Mouse (Mus musculus): Measurements from ENCODE around the gene Pkp3. TPM values are rescaled to one million over a fixed set of nuclear protein-coding genes. Genes with fewer than 3 reads are reported as not detected.

The Pkp3 gene
- polyA plus RNA-seq, 1 experiment, result 0.88 TPM

- H3K79me2 ChIP-seq (ENCODE audit: control insufficient read depth, insufficient read depth), result no peaks in the 10 kb centered on the region
- TF ChIP-seq CTCF (IDR thresholded peaks at IDR 0.05; ENCODE audit: control insufficient read depth, insufficient read depth, insufficient read length), result no peak
- TF ChIP-seq USF1 (IDR thresholded peaks at IDR 0.05; ENCODE audit: low read depth), result no peak
- TF ChIP-seq MYOG (IDR thresholded peaks at IDR 0.05; ENCODE audit: control insufficient read depth, extremely low read depth, insufficient read length), result no peak
- no peak for TF ChIP-seq CEBPB (IDR thresholded peaks at IDR 0.05; ENCODE audit: low read depth)
- no peak for TF ChIP-seq FOSL1 (IDR thresholded peaks at IDR 0.05; ENCODE audit: insufficient read depth, low read length, poor library complexity, severe bottlenecking)
- TF ChIP-seq MYOD1 (IDR thresholded peaks at IDR 0.05; ENCODE audit: control insufficient read depth, insufficient read length, low read depth), result no peak
- TF ChIP-seq MAX (IDR thresholded peaks at IDR 0.05), result no peak
- H3K36me3 ChIP-seq (ENCODE audit: control insufficient read depth, insufficient read depth), result no peaks in the 10 kb centered on the region
- H3K79me3 ChIP-seq (ENCODE audit: low read depth), result no peaks in the 10 kb centered on the region
- no peak overlapping the region for H3K4me3 ChIP-seq (ENCODE audit: insufficient read depth, poor library complexity, severe bottlenecking)
- no peak overlapping the region for H3ac ChIP-seq (ENCODE audit: control insufficient read depth, insufficient read length, low read depth)
- no peaks in the 10 kb centered on the region for H3K27me3 ChIP-seq (ENCODE audit: control insufficient read depth, insufficient read depth, insufficient read length)
These were observed 39.7 kb upstream of the Pkp3 start for GRCm38 (mm10) chr7:141038090-141039032.

DNA sequence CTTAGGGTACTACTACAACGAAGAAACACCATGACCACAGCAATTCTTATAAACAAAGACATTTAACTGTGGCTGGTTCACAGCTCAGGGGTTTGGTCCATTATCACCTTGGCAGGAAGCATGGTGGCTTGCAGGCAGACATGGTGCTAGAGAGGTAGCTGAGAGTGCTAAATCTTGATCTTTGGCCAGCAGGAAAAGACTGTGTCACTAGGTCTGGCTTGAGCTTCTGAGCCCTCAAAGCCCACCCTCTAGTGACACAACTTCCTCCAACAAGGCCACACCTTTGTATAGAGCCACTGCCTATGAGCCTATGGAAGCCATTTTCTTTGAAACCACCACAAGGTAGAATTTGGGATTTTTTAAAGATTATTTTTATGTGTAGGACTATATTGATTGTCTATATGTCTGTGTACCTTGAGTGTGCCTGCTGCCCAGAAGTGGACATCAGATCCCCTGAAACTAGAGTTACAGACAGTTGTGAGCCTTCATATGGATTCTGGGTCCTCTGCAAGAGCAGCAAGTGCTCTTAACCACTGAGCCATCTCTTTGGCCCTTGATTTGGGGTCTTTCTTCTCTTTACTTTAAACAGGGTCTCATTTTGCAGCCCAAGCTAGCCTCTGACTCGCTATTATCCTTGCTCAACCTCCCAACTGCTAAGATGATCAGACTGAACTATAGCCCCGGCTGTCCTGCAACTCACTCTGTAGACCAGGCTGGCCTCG is 38.5 kb upstream of the Pkp3 start:
- Histone ChIP-seq H3K27me3 (ENCODE audit: control insufficient read depth, insufficient read depth, insufficient read length) (no peaks in the 10 kb centered on the region), H3ac (ENCODE audit: control insufficient read depth, insufficient read length, low read depth) (no peak overlapping the region), H3K79me3 (ENCODE audit: low read depth) (no peaks in the 10 kb centered on the region), H3K4me3 (ENCODE audit: insufficient read depth, poor library complexity, severe bottlenecking) (no peak overlapping the region), H3K36me3 (ENCODE audit: control insufficient read depth, insufficient read depth) (no peaks in the 10 kb centered on the region), H3K79me2 (ENCODE audit: control insufficient read depth, insufficient read depth) (no peaks in the 10 kb centered on the region)
- TF ChIP-seq MAX (IDR thresholded peaks at IDR 0.05) (no peak), CEBPB (IDR thresholded peaks at IDR 0.05; ENCODE audit: low read depth) (no peak)

GRCm38 (mm10) chr7:141040867-141041606 is 37.0 kb upstream of the Pkp3 start:
- no peak overlapping the region for H3K4me3 ChIP-seq (ENCODE audit: insufficient read depth, poor library complexity, severe bottlenecking)
- no peaks in the 10 kb centered on the region for H3K36me3 ChIP-seq (ENCODE audit: control insufficient read depth, insufficient read depth)
- no peaks in the 10 kb centered on the region for H3K27me3 ChIP-seq (ENCODE audit: control insufficient read depth, insufficient read depth, insufficient read length)
- H3K79me3 ChIP-seq (ENCODE audit: low read depth), result no peaks in the 10 kb centered on the region
- TF ChIP-seq MYOD1 (IDR thresholded peaks at IDR 0.05; ENCODE audit: control insufficient read depth, insufficient read length, low read depth) (no peak), FOSL1 (IDR thresholded peaks at IDR 0.05; ENCODE audit: insufficient read depth, low read length, poor library complexity, severe bottlenecking) (no peak), CEBPB (IDR thresholded peaks at IDR 0.05; ENCODE audit: low read depth) (no peak), USF1 (IDR thresholded peaks at IDR 0.05; ENCODE audit: low read depth) (no peak), CTCF (IDR thresholded peaks at IDR 0.05; ENCODE audit: control insufficient read depth, insufficient read depth, insufficient read length) (no peak)
- no peak overlapping the region for H3ac ChIP-seq (ENCODE audit: control insufficient read depth, insufficient read length, low read depth)
- H3K79me2 ChIP-seq (ENCODE audit: control insufficient read depth, insufficient read depth), result no peaks in the 10 kb centered on the region

GRCm38 (mm10) chr7:141041661-141042060 is 36.4 kb upstream of the Pkp3 start:
- Histone ChIP-seq H3K4me3 (ENCODE audit: insufficient read depth, poor library complexity, severe bottlenecking) (no peak overlapping the region), H3K79me2 (ENCODE audit: control insufficient read depth, insufficient read depth) (no peaks in the 10 kb centered on the region), H3K79me3 (ENCODE audit: low read depth) (no peaks in the 10 kb centered on the region), H3ac (ENCODE audit: control insufficient read depth, insufficient read length, low read depth) (no peak overlapping the region), H3K27me3 (ENCODE audit: control insufficient read depth, insufficient read depth, insufficient read length) (no peaks in the 10 kb centered on the region), H3K36me3 (ENCODE audit: control insufficient read depth, insufficient read depth) (no peaks in the 10 kb centered on the region)
- TF ChIP-seq FOSL1 (IDR thresholded peaks at IDR 0.05; ENCODE audit: insufficient read depth, low read length, poor library complexity, severe bottlenecking) (no peak), MAX (IDR thresholded peaks at IDR 0.05) (no peak), MYOG (IDR thresholded peaks at IDR 0.05; ENCODE audit: control insufficient read depth, extremely low read depth, insufficient read length) (no peak), CTCF (IDR thresholded peaks at IDR 0.05; ENCODE audit: control insufficient read depth, insufficient read depth, insufficient read length) (no peak), MYOD1 (IDR thresholded peaks at IDR 0.05; ENCODE audit: control insufficient read depth, insufficient read length, low read depth) (no peak), CEBPB (IDR thresholded peaks at IDR 0.05; ENCODE audit: low read depth) (no peak), USF1 (IDR thresholded peaks at IDR 0.05; ENCODE audit: low read depth) (no peak)

- no peaks in the 10 kb centered on the region for H3K27me3 ChIP-seq (ENCODE audit: control insufficient read depth, insufficient read depth, insufficient read length)
- no peaks in the 10 kb centered on the region for H3K79me3 ChIP-seq (ENCODE audit: low read depth)
- no peak for TF ChIP-seq CEBPB (IDR thresholded peaks at IDR 0.05; ENCODE audit: low read depth)
- no peaks in the 10 kb centered on the region for H3K36me3 ChIP-seq (ENCODE audit: control insufficient read depth, insufficient read depth)
- H3K4me3 ChIP-seq (ENCODE audit: insufficient read depth, poor library complexity, severe bottlenecking), result no peak overlapping the region
- no peak overlapping the region for H3ac ChIP-seq (ENCODE audit: control insufficient read depth, insufficient read length, low read depth)
- H3K79me2 ChIP-seq (ENCODE audit: control insufficient read depth, insufficient read depth), result no peaks in the 10 kb centered on the region
These were observed 35.5 kb upstream of the Pkp3 start for GRCm38 (mm10) chr7:141042539-141042938.
